Mouse (Mus musculus): ENCODE results near the gene Steap1.

DNA sequence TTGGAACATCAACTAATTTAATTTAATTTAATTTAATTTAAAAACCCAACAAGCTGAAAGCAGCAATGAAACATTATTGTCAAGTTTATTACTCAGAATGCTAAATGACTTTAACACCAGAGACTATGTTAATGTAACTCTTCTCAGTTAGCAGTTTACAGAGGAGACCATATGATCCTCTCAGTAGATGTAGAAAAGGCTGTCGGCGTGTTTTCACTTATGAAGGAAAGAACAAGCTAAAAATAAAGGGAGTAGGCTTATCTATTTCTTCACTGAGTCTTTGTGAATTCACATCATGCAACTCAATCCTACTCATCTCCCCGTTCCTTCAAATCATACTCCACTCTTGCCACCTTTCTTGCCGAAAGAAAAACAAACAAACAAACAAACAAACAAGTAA lies 38.1 kb downstream of the Steap1 start:
- TF ChIP-seq CTCF (IDR thresholded peaks at IDR 0.05; ENCODE audit: extremely low read depth, insufficient read length, insufficient replicate concordance, low read depth, low read length) (no peak), POLR2A (IDR thresholded peaks at IDR 0.05; ENCODE audit: low read depth, low read length) (no peak)
